Mouse (Mus musculus): ENCODE measurements around the gene Tmem19. TPM values are rescaled to one million over a fixed set of nuclear protein-coding genes. Genes with fewer than 3 reads are reported as not detected.
"Not testable (repeated sequence)": the region's sequence is repeated elsewhere in the genome, so short reads cannot be mapped to it uniquely, and the experiment has no call there.

The Tmem19 gene
- polyA plus RNA-seq, 1 experiment from 2014 or later, result 30.8 TPM

DNA sequence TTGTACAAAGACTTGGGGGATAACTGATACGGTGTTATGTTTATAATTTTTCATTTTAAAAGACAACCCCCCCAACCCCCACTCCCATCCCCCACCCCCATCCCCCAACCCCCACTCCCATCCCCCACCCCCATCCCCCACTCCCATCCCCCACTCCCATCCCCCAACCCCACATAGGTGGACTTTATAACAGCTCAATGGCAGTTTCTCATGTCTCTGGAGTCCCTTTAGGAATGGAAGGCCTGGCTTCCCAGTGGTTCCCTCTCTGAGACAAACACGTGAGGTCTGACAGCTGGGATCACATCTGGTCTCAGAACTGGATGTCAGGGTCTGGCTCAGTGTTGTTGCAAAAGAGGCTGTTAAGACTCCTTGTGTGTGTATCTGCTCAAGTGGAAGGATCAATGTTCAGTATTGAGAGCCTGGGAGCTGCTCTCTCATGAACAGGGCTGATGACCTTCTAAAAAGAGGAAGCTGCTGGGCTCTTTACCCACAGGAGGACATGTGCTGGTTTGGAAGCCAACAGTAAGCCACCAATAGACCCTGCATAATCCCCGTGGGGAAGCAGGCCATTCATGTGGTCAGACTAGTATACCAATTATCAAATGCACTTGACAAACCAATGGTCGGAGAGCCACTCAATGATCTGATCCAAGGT, 19.4 kb downstream of the Tmem19 start:
- Histone ChIP-seq H3K27ac (no peak overlapping the region), H3K9me3 (no peaks in the 10 kb centered on the region), H3K27me3 (replicated peaks) (no peaks in the 10 kb centered on the region), H3K4me1 (no peaks in the 10 kb centered on the region), H3K4me3 (replicated peaks) (no peak overlapping the region), H3K4me2 (no peak overlapping the region), H3K9ac (no peak overlapping the region), H3K36me3 (0 out of 2 replicates have a peak, but pooled peaks cover 4% of the 10 kb centered on the region)
- no peak for ATAC-seq (ENCODE audit: insufficient read depth, low FRiP score, low read depth)
- 84% methylated on average over 4 of the region's 4 CpGs for WGBS

DNA sequence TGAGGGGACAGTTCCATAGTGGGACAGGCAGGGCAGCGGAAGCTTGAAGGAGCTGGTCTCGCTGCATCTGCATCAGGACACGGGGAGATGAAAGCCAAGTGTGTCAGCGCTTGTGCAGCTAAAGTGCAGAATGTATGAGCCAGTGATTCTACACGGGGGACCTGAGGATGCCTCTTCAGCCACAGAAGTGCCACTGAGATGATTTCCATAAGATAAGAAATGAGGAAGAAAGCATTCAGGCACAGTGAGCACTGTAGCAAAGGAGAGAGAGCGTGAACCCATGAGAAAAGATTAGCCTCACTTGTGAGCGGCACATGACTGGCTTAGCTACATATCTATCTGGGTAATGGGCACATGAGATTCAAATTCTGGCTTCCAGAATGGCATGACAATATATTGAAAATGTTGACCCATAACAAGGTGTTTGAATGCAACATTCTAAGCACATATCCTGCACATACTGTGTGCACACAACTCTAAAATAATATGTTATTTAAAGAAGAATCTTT, 22.4 kb downstream of the Tmem19 start:
- ATAC-seq (ENCODE audit: insufficient read depth, low FRiP score, low read depth), result no peak
- H3K4me1 ChIP-seq, result no peaks in the 10 kb centered on the region
- 89% methylated on average over 7 of the region's 7 CpGs for WGBS
- 0 out of 2 replicates have a peak, but pooled peaks cover 4% of the 10 kb centered on the region for H3K36me3 ChIP-seq
- no peak overlapping the region for H3K27ac ChIP-seq
- no peak overlapping the region for H3K9ac ChIP-seq
- H3K4me3 ChIP-seq (replicated peaks), result no peak overlapping the region
- no peaks in the 10 kb centered on the region for H3K27me3 ChIP-seq (replicated peaks)
- no peak overlapping the region for H3K4me2 ChIP-seq
- H3K9me3 ChIP-seq, result no peaks in the 10 kb centered on the region

DNA sequence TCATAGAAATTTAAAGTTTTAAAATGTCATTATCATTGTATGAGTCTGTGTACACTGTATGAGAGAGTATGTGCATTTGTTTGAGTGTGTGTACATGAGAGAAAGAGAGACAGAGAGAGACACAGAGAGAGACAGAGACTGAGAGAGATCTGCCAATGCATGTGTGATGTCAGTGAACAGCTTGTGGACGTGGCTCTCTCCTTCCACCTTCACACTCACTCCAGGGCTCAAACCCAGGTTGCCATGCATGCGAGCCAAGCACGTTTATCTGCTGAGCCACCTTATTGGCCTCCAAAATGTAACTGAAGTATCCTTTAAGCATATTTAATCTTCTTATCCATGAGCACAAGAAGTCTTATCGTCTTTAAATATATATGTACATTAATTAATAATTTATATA, 25.4 kb downstream of the Tmem19 start:
- Histone ChIP-seq H3K4me3 (replicated peaks) (no peak overlapping the region), H3K27ac (no peak overlapping the region), H3K36me3 (no peaks in the 10 kb centered on the region), H3K27me3 (replicated peaks) (no peaks in the 10 kb centered on the region), H3K4me1 (no peaks in the 10 kb centered on the region), H3K9ac (no peak overlapping the region), H3K4me2 (no peak overlapping the region), H3K9me3 (no peaks in the 10 kb centered on the region)
- no peak for ATAC-seq (ENCODE audit: insufficient read depth, low FRiP score, low read depth)
- 80% methylated on average over 4 of the region's 4 CpGs for WGBS

DNA sequence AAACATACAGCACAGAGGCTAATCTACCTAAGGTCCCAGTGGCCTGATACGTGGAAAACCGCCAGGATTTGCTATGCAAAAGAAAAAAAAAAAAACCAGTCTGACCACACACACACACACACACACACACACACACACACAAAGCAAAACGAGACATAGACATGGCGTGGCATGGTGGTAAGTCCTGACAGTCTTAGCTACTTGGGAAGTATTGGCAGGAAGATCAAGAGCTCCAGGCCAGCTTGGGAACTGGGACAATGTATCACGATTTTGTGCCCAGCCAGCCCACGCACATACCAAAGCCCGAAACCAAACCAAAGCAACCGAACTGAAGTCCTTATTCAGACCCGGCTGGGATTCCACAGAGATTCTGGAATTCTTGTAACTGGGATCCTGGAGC, 28.8 kb downstream of the Tmem19 start:
- Histone ChIP-seq H3K4me2 (no peak overlapping the region), H3K4me1 (no peaks in the 10 kb centered on the region), H3K9ac (no peak overlapping the region), H3K9me3 (no peaks in the 10 kb centered on the region), H3K4me3 (replicated peaks) (no peak overlapping the region), H3K27ac (no peak overlapping the region), H3K36me3 (no peaks in the 10 kb centered on the region), H3K27me3 (replicated peaks) (no peaks in the 10 kb centered on the region)
- 78% methylated on average over 9 of the region's 9 CpGs for WGBS
- no peak for ATAC-seq (ENCODE audit: insufficient read depth, low FRiP score, low read depth)

DNA sequence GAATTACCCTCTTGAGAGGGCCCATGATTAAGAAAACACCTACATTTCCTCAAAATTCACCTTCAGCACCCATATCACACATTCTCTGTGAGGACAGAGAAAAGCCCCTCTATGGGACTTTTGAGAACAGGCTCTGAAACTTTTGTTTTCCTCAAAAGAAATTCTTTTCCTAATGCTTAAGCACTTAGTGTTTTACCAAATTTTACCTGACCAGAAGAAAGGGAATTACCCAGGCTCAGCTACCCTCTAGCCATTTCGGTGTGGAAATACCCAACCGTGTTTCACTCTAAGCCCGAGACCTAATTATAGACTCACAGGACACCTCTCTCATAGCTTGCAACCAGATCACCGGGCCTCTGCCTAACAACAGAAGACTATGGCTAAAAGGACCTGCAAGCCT, 29.3 kb downstream of the Tmem19 start:
- no peak for ATAC-seq (ENCODE audit: insufficient read depth, low FRiP score, low read depth)
- Histone ChIP-seq H3K4me1 (no peaks in the 10 kb centered on the region), H3K36me3 (no peaks in the 10 kb centered on the region), H3K4me3 (replicated peaks) (no peak overlapping the region), H3K27me3 (replicated peaks) (no peaks in the 10 kb centered on the region), H3K9me3 (no peaks in the 10 kb centered on the region), H3K4me2 (no peak overlapping the region), H3K9ac (no peak overlapping the region), H3K27ac (no peak overlapping the region)
- 86% methylated on average over 4 of the region's 4 CpGs for WGBS

DNA sequence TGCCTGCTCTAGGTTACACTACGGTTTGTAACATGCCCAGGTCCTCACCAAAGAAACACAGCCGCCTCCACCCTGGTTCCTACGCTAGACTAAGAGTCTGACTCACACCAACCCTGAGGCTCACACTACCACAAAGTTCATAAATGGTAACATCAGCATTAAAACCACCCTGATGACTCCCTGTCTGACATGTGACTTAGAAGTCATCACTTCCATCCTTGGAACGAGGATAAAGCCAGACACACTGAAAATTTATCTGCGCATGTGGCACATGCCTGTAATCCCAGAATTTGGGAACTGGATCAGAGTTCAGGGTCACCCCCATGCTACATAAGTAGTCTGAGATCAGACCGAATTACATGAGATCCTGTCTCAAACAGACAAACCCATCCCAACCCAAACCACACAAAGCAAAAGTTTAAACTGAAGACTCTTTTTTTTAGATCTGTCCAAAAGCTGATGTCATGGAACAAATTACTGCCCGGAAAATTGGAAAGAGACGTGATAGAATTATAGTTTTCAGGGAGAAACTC, 29.8 kb downstream of the Tmem19 start:
- WGBS, result 80% methylated on average over 8 of the region's 8 CpGs
- Histone ChIP-seq H3K9ac (no peak overlapping the region), H3K27me3 (replicated peaks) (no peaks in the 10 kb centered on the region), H3K27ac (no peak overlapping the region), H3K4me3 (replicated peaks) (no peak overlapping the region), H3K4me1 (no peaks in the 10 kb centered on the region), H3K36me3 (no peaks in the 10 kb centered on the region), H3K4me2 (no peak overlapping the region), H3K9me3 (no peaks in the 10 kb centered on the region)
- ATAC-seq (ENCODE audit: insufficient read depth, low FRiP score, low read depth), result no peak

DNA sequence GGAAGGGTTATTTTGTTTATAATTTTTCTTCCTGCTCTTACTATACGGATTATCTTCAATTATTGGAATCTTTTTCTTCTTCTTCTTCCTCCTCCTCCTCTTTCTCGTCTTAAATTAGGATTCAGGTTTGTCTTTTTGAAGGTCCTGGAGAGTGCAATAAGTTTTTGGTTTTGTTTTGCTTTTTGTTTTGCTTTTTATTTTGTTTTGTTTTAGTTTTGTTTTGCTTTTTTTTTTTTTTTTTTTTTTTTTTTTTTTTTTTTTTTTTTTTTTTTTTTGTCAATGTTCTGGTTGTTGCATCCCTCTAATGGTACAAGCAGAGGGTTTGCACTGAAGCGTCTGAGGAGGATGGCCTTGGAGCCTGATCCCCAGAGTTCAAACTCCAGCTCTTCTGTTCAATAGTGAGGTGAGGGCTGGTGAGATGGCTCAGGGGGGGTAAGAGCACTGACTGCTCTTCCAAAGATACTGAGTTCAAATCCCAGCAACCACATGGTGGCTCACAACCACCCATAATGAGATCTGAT, 33.2 kb downstream of the Tmem19 start:
- Histone ChIP-seq H3K4me1 (no peaks in the 10 kb centered on the region), H3K27me3 (replicated peaks) (no peaks in the 10 kb centered on the region), H3K4me3 (replicated peaks) (no peak overlapping the region), H3K9me3 (no peaks in the 10 kb centered on the region), H3K27ac (no peak overlapping the region), H3K9ac (no peak overlapping the region), H3K36me3 (no peaks in the 10 kb centered on the region), H3K4me2 (no peak overlapping the region)
- 79% methylated on average over 3 of the region's 3 CpGs for WGBS
- ATAC-seq (ENCODE audit: insufficient read depth, low FRiP score, low read depth), result no peak

DNA sequence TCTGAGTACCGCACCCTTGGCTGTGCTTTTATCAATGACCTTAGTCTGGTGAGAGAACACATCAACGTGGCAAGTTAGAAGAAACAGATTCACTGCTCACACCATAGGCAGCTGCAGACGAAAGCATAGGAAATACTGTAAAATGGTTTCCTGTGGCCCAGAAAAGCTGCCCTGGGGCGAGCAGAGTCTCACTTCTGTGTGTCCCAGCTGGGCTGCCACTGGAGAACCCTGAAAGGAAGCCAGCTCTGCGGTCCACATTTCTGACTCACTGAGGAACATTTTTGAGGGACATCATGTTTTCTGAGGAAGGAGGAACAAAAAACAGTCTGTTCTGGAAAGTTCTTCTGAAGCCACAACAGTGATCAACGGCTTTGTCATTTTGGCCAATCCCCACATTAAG, 33.8 kb downstream of the Tmem19 start:
- no peak for ATAC-seq (ENCODE audit: insufficient read depth, low FRiP score, low read depth)
- Histone ChIP-seq H3K4me2 (no peak overlapping the region), H3K36me3 (no peaks in the 10 kb centered on the region), H3K9ac (no peak overlapping the region), H3K4me3 (replicated peaks) (no peak overlapping the region), H3K27ac (no peak overlapping the region), H3K9me3 (no peaks in the 10 kb centered on the region), H3K27me3 (replicated peaks) (no peaks in the 10 kb centered on the region), H3K4me1 (no peaks in the 10 kb centered on the region)
- 65% methylated on average over 6 of the region's 6 CpGs for WGBS

DNA sequence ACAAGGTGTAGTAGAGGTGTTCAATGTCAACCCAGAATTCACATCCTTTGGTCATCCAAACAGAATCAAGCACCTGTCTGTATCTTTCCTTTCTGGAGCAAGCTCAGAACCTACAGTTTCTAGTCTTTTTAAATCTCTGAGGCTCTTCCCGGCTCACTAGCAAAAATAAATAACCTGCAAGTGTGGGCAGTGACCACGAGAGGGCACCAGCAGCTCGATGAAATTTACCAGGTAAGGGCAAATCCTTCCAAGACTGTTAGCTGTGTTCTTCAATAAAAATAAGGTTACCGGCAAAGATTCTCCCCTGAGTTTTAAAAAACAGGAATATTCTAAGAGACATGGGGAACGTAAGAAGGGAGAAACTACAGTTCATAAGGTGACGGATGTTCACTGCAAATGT, 39.0 kb downstream of the Tmem19 start:
- Histone ChIP-seq H3K27ac (no peak overlapping the region), H3K9ac (no peak overlapping the region), H3K4me1 (no peaks in the 10 kb centered on the region), H3K9me3 (no peaks in the 10 kb centered on the region), H3K36me3 (no peaks in the 10 kb centered on the region), H3K4me3 (replicated peaks) (no peak overlapping the region), H3K27me3 (replicated peaks) (no peaks in the 10 kb centered on the region), H3K4me2 (no peak overlapping the region)
- 6% methylated on average over 6 of the region's 6 CpGs for WGBS
- no peak for ATAC-seq (ENCODE audit: insufficient read depth, low FRiP score, low read depth)

DNA sequence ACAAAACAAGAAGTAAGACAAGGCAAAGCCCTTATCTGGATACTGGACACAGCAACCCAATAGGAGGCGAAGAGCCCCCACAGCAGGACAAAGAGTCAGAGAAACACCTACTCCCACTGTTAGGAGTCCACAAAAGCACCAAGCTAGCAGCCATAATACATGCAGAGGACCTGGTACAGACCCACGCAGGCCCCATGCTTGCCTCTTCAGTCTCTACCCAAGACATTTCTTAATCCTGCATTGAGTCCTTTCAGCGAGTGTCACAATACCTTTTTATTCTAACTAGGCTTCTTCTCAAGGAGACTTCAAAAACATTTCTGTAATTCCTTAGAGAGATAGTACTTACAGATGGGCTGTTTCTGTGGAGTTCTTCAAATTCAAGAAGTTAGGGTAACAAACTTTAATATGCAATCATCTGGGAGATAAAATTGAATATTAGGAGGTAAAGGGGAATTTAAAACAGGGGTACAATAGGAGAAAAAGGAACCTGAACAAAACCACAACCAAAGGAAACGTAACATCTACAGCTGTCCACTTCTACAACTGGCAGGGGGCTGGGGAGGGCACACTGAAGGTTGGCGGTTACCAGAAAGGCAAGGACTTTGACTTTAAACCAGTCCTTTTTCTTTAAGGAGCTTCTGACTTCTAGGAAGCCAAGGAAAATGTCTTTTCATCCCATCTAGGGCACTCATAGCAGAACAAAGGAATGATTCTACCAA, 40.8 kb downstream of the Tmem19 start:
- H3K4me3 ChIP-seq (replicated peaks), result no peak overlapping the region
- no peaks in the 10 kb centered on the region for H3K36me3 ChIP-seq
- ATAC-seq (ENCODE audit: insufficient read depth, low FRiP score, low read depth), result no peak
- H3K4me2 ChIP-seq, result no peak overlapping the region
- H3K4me1 ChIP-seq, result no peaks in the 10 kb centered on the region
- no peaks in the 10 kb centered on the region for H3K27me3 ChIP-seq (replicated peaks)
- H3K9me3 ChIP-seq, result no peaks in the 10 kb centered on the region
- H3K27ac ChIP-seq, result no peak overlapping the region
- no peak overlapping the region for H3K9ac ChIP-seq
- 78% methylated on average over 5 of the region's 5 CpGs for WGBS

DNA sequence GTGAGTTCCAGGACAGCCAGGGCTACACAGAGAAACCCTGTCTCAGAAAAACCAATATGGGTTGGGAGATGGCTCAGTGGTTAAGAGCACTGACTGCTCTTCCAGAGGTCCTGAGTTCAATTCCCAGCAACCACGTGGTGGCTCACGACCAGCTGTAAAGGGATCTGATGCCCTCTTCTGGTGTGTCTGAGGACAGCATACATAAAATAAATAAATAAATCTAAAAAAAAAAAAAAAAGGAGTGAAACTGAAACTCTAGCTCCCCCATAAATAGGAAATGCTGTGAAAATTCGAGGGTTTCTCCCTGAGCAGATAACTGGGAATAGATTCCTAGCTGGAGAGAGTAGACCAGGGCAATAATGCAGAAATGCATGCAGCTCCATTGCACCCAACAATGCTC, 43.9 kb downstream of the Tmem19 start:
- 68% methylated on average over 3 of the region's 3 CpGs for WGBS
- H3K36me3 ChIP-seq; H3K4me3 ChIP-seq (replicated peaks); H3K27me3 ChIP-seq (replicated peaks); H3K9me3 ChIP-seq; H3K27ac ChIP-seq; H3K9ac ChIP-seq; H3K4me2 ChIP-seq; ATAC-seq (ENCODE audit: insufficient read depth, low FRiP score, low read depth); H3K4me1 ChIP-seq: not testable (repeated sequence)

DNA sequence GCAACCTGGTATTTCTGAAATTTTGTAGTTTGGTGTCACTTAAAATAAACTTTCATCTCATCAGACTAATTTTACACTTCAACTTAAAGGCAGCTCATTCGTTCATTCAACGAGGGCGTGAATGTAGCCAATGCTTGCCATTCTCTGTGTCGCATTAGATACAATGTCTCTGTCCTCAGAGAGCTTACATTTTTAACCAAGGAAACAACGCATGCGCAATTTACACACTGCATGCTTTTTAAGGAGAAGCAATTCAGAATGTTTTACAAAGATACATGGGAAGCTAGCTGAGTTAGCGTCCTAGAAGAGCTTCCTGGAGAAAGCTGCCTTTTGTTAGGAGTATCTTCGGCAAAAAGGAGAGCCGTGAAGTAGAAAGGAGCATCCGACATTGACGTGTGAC, 46.0 kb downstream of the Tmem19 start:
- Histone ChIP-seq H3K27me3 (replicated peaks) (no peaks in the 10 kb centered on the region), H3K36me3 (no peaks in the 10 kb centered on the region), H3K9ac (no peak overlapping the region), H3K27ac (peak overlapping the region; percentile 96), H3K4me2 (peak overlapping the region; percentile 75), H3K4me1 (peaks cover 10% of the 10 kb centered on the region; the same call in 1 of the 2 replicates), H3K4me3 (replicated peaks) (peak overlapping the region; percentile 91), H3K9me3 (no peaks in the 10 kb centered on the region)
- WGBS, result 54% methylated on average over 11 of the region's 11 CpGs
- ATAC-seq (ENCODE audit: insufficient read depth, low FRiP score, low read depth), result no peak
